Mouse (Mus musculus): Measurements from ENCODE around the gene Cyp46a1. TPM values are rescaled to one million over a fixed set of nuclear protein-coding genes. Genes with fewer than 3 reads are reported as not detected.

Gene Cyp46a1
- polyA plus RNA-seq, 1 experiment = 0.72 TPM

DNA sequence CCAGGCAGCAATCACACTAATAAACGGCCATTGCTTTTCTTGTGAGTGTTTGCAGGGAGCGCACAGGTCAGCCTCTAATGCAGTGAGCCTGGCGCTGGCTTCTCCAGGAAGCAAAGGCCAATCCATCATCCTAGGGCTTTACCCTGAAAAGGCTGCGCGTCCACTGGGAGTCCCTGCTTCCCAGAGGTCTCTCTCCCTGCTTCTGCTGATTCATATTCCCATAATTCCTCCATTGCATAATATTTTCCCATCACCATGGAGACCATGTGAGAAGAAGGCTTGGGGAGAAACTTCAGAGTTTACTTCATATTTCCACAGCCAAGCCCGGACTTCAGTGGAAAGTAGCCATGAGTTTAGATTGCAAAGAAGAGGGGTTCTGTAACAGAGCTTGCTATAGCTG lies 69.8 kb downstream of the Cyp46a1 start:
- H3K4me3 ChIP-seq (replicated peaks; ENCODE audit: control insufficient read depth, low read depth, low read length) = no peak overlapping the region
- no peak overlapping the region for H3K27ac ChIP-seq (ENCODE audit: control insufficient read depth, insufficient read depth, low read depth, low read length, poor library complexity)
- WGBS = 50% methylated on average over 6 of the region's 6 CpGs
- TF ChIP-seq CTCF (IDR thresholded peaks at IDR 0.05; ENCODE audit: control insufficient read depth, insufficient read depth, low read length) (no peak), POLR2A (IDR thresholded peaks at IDR 0.05; ENCODE audit: borderline replicate concordance, control insufficient read depth, low read depth, low read length) (no peak)
- H3K4me1 ChIP-seq (ENCODE audit: control insufficient read depth, insufficient read depth, low read length) = no peaks in the 10 kb centered on the region

DNA sequence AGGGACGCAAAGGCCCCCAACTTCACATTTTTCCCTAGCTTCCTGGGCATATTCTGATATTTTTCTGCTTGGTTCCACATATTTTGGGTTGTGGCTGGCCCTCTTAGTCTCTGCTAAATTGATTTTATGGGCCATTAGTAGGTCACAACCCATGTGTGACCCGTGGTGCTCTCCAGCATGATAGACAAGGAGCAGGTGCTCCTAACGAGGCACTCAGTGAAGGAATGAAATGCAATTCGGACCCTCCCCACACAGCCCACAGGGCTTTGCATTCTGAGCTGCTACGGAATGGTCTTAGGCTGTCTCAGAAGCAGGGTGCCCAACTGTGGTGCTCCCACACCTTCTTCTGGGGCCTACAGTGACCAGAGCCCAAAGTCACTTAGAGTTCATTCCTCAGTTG lies 74.9 kb downstream of the Cyp46a1 start:
- Histone ChIP-seq H3K27ac (ENCODE audit: control insufficient read depth, insufficient read depth, low read depth, low read length, poor library complexity) (no peak overlapping the region), H3K4me1 (ENCODE audit: control insufficient read depth, insufficient read depth, low read length) (no peaks in the 10 kb centered on the region), H3K4me3 (replicated peaks; ENCODE audit: control insufficient read depth, low read depth, low read length) (no peak overlapping the region)
- WGBS = 69% methylated on average over 5 of the region's 5 CpGs
- TF ChIP-seq POLR2A (IDR thresholded peaks at IDR 0.05; ENCODE audit: borderline replicate concordance, control insufficient read depth, low read depth, low read length) = no peak
- TF ChIP-seq CTCF (IDR thresholded peaks at IDR 0.05; ENCODE audit: control insufficient read depth, insufficient read depth, low read length) = no peak

DNA sequence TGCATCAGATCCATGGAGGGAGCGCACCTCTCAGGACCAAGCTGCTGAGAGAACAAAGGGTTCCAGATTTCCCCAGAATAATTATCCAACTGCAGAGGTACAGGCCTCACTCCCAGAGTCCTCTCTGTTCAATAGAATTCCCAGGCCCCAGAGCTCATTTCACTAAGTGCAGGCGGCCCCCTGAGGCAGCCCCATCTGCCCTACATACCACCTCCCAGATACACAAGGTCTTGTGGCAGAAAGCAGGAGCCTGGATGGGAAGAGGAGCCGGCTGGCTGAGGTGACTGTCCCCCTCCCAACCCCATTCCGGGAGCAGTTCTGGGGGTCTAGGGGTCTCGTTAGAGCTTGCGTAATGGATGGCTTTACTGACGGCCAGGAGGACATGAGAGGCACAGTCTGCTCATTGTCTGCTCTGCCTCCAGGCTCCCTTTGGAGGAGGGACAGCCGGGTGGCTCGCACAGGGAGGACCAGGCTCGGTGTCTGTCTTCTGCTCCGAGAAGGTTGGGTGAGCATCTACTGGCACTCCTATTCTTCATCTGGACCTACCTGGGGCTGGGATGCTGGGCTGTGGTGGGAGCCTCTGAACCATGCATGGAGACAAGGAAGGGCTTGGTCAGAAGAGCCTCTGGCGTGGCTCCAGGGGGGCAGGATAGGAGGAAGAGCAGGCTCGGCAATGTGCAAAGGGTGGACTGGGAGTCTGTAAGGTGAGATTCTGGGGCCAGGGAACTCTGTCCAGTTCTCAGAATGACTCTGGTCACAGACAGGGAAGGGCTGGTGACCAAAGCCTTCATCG lies 76.4 kb downstream of the Cyp46a1 start:
- Histone ChIP-seq H3K4me3 (replicated peaks; ENCODE audit: control insufficient read depth, low read depth, low read length) (no peak overlapping the region), H3K27ac (ENCODE audit: control insufficient read depth, insufficient read depth, low read depth, low read length, poor library complexity) (no peak overlapping the region), H3K4me1 (ENCODE audit: control insufficient read depth, insufficient read depth, low read length) (no peaks in the 10 kb centered on the region)
- 75% methylated on average over 14 of the region's 14 CpGs for WGBS
- TF ChIP-seq POLR2A (IDR thresholded peaks at IDR 0.05; ENCODE audit: borderline replicate concordance, control insufficient read depth, low read depth, low read length) (no peak), CTCF (IDR thresholded peaks at IDR 0.05; ENCODE audit: control insufficient read depth, insufficient read depth, low read length) (no peak)

Other genes with a start within 250 kb of the Cyp46a1 start
- gene Setd3, start 155.1 kb upstream of the Cyp46a1 start, polyA plus RNA-seq (2011; ENCODE audit: insufficient read depth, insufficient read length, low replicate concordance, missing spikeins) = 41.5 and 51.0 TPM in 2 replicates
- 12.4 and 21.9 TPM in 2 replicates for gene Ccnk, start 154.8 kb upstream of the Cyp46a1 start, polyA plus RNA-seq (2011; ENCODE audit: insufficient read depth, insufficient read length, low replicate concordance, missing spikeins)
- gene Ccdc85c, start 59.0 kb upstream of the Cyp46a1 start, polyA plus RNA-seq (2011; ENCODE audit: insufficient read depth, insufficient read length, low replicate concordance, missing spikeins) = 0.83 and 2.7 TPM in 2 replicates
- 0.18 TPM in 1 of 2 replicates, not detected in the other for gene Hhipl1, start 28.1 kb upstream of the Cyp46a1 start, polyA plus RNA-seq (2011; ENCODE audit: insufficient read depth, insufficient read length, low replicate concordance, missing spikeins)
- 0.56 and 4.7 TPM in 2 replicates for gene Eml1, start 36.6 kb downstream of the Cyp46a1 start, polyA plus RNA-seq (2011; ENCODE audit: insufficient read depth, insufficient read length, low replicate concordance, missing spikeins)
- 45.6 and 80.6 TPM in 2 replicates for gene Evl, start 220.3 kb downstream of the Cyp46a1 start, polyA plus RNA-seq (2011; ENCODE audit: insufficient read depth, insufficient read length, low replicate concordance, missing spikeins)

Measured in bone marrow, adult 2 months (tissue).